Mouse (Mus musculus) G1E (cell line): ENCODE measurements around the gene Tnfrsf8.

Experiments
- CTCF ChIP-seq: IDR thresholded peaks from 2 replicates; pipeline ENCODE4 v1.5.1; 2012; ENCODE audit warnings: low read depth, low read length, inconsistent platforms, mixed read lengths
- GATA1 ChIP-seq: IDR thresholded peaks from 2 replicates; pipeline ENCODE4 v1.6.1; 2012; ENCODE audit warnings: borderline replicate concordance, low read length, inconsistent platforms, mixed read lengths
- POLR2AphosphoS5 ChIP-seq: IDR thresholded peaks from 2 replicates; pipeline ENCODE4 v1.6.1; 2012; ENCODE audit warnings: low read depth, low read length, inconsistent platforms; ENCODE audit not compliant: insufficient replicate concordance
- TAL1 ChIP-seq: conservative IDR thresholded peaks from 2 replicates; pipeline ENCODE4 v1.6.1; 2012; ENCODE audit warnings: low read depth, low read length, inconsistent platforms, mixed read lengths

DNA sequence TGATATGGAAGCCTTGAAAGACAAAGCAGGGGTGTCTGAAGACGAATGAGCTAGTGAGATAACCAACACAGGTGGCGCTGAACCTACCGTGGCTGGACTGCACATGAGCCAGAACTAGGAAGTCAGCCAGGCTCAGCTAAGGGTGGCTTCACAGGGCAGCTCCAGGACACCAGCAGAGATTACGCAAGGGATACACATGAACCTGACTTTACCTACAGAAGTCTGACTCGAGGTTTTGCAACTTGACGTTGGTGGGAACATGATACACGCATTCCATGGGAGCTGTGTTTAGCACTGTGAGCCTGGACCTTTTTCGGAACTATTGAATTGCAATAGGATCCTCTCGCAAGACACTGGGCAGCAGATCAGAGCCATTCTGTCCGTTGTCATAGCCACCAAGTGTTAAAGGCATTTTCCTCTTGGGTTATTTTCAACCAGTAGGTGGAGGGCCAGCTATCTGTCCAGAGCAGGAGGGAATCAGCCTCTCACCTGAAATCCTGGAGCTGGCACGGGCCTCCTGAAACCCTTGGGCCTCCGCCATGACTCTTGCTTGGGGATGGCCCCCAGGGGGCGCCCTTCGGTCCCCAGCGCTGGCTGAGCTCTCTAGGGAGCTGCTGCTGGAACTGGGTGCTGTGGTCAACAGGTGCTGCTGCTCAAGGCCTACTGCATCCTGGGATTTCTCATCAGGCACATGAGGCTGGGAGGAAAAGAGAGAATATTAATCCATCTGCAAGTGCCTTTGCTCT, 95.6 kb downstream of the Tnfrsf8 start:
- TF ChIP-seq CTCF (no peak), GATA1 (no peak), TAL1 (no peak), POLR2AphosphoS5 (no peak)
